8 mouse cellular contexts compared by ENCODE assay signal in genomic region chr13:49216220-49216552, GRCm38 (mm10). TPM values are rescaled to one million over a fixed set of nuclear protein-coding genes. Genes with fewer than 3 reads are reported as not detected.
DNase-seq lines count a peak whose midpoint lies in the region; ATAC-seq and TF ChIP-seq lines count a peak whose summit lies in the region.

No protein-coding gene starts in this region.

- H3K27me3 ChIP-seq in kidney, adult 2 months (replicated peaks; ENCODE audit: control insufficient read depth, insufficient read depth, low read length), result no peaks in the 10 kb centered on the region
- H3K27me3 ChIP-seq in hindbrain, embryonic 16.5 days (replicated peaks; ENCODE audit: control insufficient read depth, insufficient read depth, low read length), result peaks cover 8% of the 10 kb centered on the region; the same call in 1 of the 2 replicates
- H3K27me3 ChIP-seq in midbrain, embryonic 14.5 days (ENCODE audit: control insufficient read depth, insufficient read depth, low read length), result peaks cover 12% of the 10 kb centered on the region; the same call in 1 of the 2 replicates

- no peak; the same call in 1 of the 2 replicates for ATAC-seq in hindbrain, embryonic 16.5 days
- ATAC-seq in midbrain, embryonic 14.5 days (ENCODE audit: low FRiP score, low TSS enrichment), result no peak; the same call in 1 of the 2 replicates

- H3K4me3 ChIP-seq in kidney, adult 2 months (ENCODE audit: insufficient read depth, low read depth, low read length), result peak overlapping the region; percentile 67
- peak overlapping the region; percentile 81 for H3K4me3 ChIP-seq in brown adipose tissue, adult 24 weeks (ENCODE audit: insufficient read depth, low read depth, low read length)
- peak overlapping the region; percentile 88 for H3K4me3 ChIP-seq in hindbrain, embryonic 16.5 days (ENCODE audit: low read length)
- peak overlapping the region; percentile 73 for H3K4me3 ChIP-seq in midbrain, embryonic 14.5 days (replicated peaks; ENCODE audit: low read depth, low read length)

- H3K9me3 ChIP-seq in hindbrain, embryonic 16.5 days (ENCODE audit: control insufficient read depth, low read length), result peaks cover 3% of the 10 kb centered on the region; the same call in 1 of the 2 replicates
- no peaks in the 10 kb centered on the region for H3K9me3 ChIP-seq in midbrain, embryonic 14.5 days (ENCODE audit: control insufficient read depth, low read length)

- H3K4me2 ChIP-seq in hindbrain, embryonic 16.5 days (ENCODE audit: low read length), result peak overlapping the region; percentile 90
- H3K4me2 ChIP-seq in midbrain, embryonic 14.5 days (ENCODE audit: low read length), result peak overlapping the region; percentile 93

- H3K4me1 ChIP-seq in kidney, adult 2 months (ENCODE audit: control insufficient read depth, insufficient read depth, low read length), result peaks cover 12% of the 10 kb centered on the region; the same call in 1 of the 2 replicates
- H3K4me1 ChIP-seq in brown adipose tissue, adult 24 weeks (ENCODE audit: control insufficient read depth, insufficient read depth, insufficient read length, low read length), result peaks cover 17% of the 10 kb centered on the region
- H3K4me1 ChIP-seq in hindbrain, embryonic 16.5 days (ENCODE audit: control insufficient read depth, insufficient read depth, low read depth, low read length), result peaks cover 35% of the 10 kb centered on the region
- peaks cover 18% of the 10 kb centered on the region for H3K4me1 ChIP-seq in midbrain, embryonic 14.5 days (ENCODE audit: control insufficient read depth, insufficient read depth, low read length)

- WGBS in kidney, adult 2 months, result 3% methylated on average over 17 of the region's 17 CpGs
- WGBS in hindbrain, embryonic 16.5 days, result 2% methylated on average over 17 of the region's 17 CpGs
- 2% methylated on average over 17 of the region's 17 CpGs for WGBS in midbrain, embryonic 14.5 days

- H3K9ac ChIP-seq in hindbrain, embryonic 16.5 days (ENCODE audit: low read depth, low read length), result peak overlapping the region; percentile 87
- H3K9ac ChIP-seq in midbrain, embryonic 14.5 days (replicated peaks; ENCODE audit: low read length), result no peak overlapping the region

- TF ChIP-seq CTCF in kidney, adult 2 months (conservative IDR thresholded peaks at IDR 0.05; ENCODE audit: insufficient read depth, insufficient read length, low read depth, low read length), result no peak

- DNase-seq in kidney, adult 2 months, result no peak
- no peak for DNase-seq in kidney, postnatal 36 days
- DNase-seq in midbrain, embryonic 14.5 days, result no peak
- DNase-seq in embryo, embryonic 11 days, result no peak
- no peak for DNase-seq in cerebellum, adult 11-12 months
- no peak for DNase-seq in frontal cortex, postnatal 14 days (ENCODE audit: low spot score in 2 of 2)

- peak overlapping the region; percentile 91 for H3K27ac ChIP-seq in kidney, adult 2 months (ENCODE audit: insufficient read depth, low read depth, low read length)
- H3K27ac ChIP-seq in brown adipose tissue, adult 24 weeks (replicated peaks; ENCODE audit: low read depth, low read length), result peak overlapping the region; percentile 89
- H3K27ac ChIP-seq in hindbrain, embryonic 16.5 days (ENCODE audit: low read depth, low read length), result peak overlapping the region; percentile 16; the same call in 1 of the 2 replicates
- no peak overlapping the region for H3K27ac ChIP-seq in midbrain, embryonic 14.5 days (replicated peaks; ENCODE audit: low read depth, low read length)

- TF ChIP-seq POLR2A in kidney, adult 2 months (IDR thresholded peaks at IDR 0.05; ENCODE audit: low read depth, low read length), result no peak

- no peaks in the 10 kb centered on the region for H3K36me3 ChIP-seq in kidney, adult 2 months (ENCODE audit: control insufficient read depth, insufficient read depth, low read length)
- H3K36me3 ChIP-seq in hindbrain, embryonic 16.5 days (ENCODE audit: control insufficient read depth, insufficient read depth, low read length), result no peaks in the 10 kb centered on the region
- no peaks in the 10 kb centered on the region for H3K36me3 ChIP-seq in midbrain, embryonic 14.5 days (ENCODE audit: control insufficient read depth, insufficient read depth, low read length)

RNA-seq across cellular contexts. Expression of gene Card19, which starts 0.3 kb away (rescaled TPM):
- 108 and 124 TPM in 2 replicates for polyA plus RNA-seq in kidney, adult 2 months (2012; rRNA removed)
- 68.4 and 68.7 TPM in 2 replicates for polyA plus RNA-seq in brown adipose tissue, adult 24 weeks (2012; ENCODE audit: insufficient read depth, insufficient read length, missing spikeins)
- 37.7 and 38.8 TPM in 2 replicates for polyA plus RNA-seq in hindbrain, embryonic 16.5 days (2015; fragmentation: Nextera tagmentation; extraction: Ambion mirVana)
- polyA plus RNA-seq in midbrain, embryonic 14.5 days (2014; fragmentation: Nextera tagmentation; extraction: Ambion mirVana), result 20.6 and 24.6 TPM in 2 replicates

RNA-seq across cellular contexts. Expression of gene Ninj1, which starts 28.9 kb away (rescaled TPM):
- polyA plus RNA-seq in kidney, adult 2 months (2012; rRNA removed), result 735 and 1,000 TPM in 2 replicates
- polyA plus RNA-seq in brown adipose tissue, adult 24 weeks (2012; ENCODE audit: insufficient read depth, insufficient read length, missing spikeins), result 57.7 and 90.3 TPM in 2 replicates
- 35.5 and 40.2 TPM in 2 replicates for polyA plus RNA-seq in hindbrain, embryonic 16.5 days (2015; fragmentation: Nextera tagmentation; extraction: Ambion mirVana)
- 15.3 and 22.0 TPM in 2 replicates for polyA plus RNA-seq in midbrain, embryonic 14.5 days (2014; fragmentation: Nextera tagmentation; extraction: Ambion mirVana)

RNA-seq across cellular contexts. Expression of gene Susd3, which starts 32.3 kb away (rescaled TPM):
- polyA plus RNA-seq in kidney, adult 2 months (2012; rRNA removed), result 50.1 and 62.3 TPM in 2 replicates
- polyA plus RNA-seq in brown adipose tissue, adult 24 weeks (2012; ENCODE audit: insufficient read depth, insufficient read length, missing spikeins), result 1.3 TPM in 1 of 2 replicates, not detected in the other
- 0.56 and 0.85 TPM in 2 replicates for polyA plus RNA-seq in hindbrain, embryonic 16.5 days (2015; fragmentation: Nextera tagmentation; extraction: Ambion mirVana)
- 0.32 and 1.1 TPM in 2 replicates for polyA plus RNA-seq in midbrain, embryonic 14.5 days (2014; fragmentation: Nextera tagmentation; extraction: Ambion mirVana)

Comparison
In these comparisons a context has a peak if more than half of its experiments do, and no peak if none do; other contexts are left out.
1. RNA of gene Susd3, which starts 32.3 kb away (polyA plus RNA-seq): 50.1 to 62.3 TPM in kidney, adult 2 months; 1.3 TPM in brown adipose tissue, adult 24 weeks, 0.56 to 0.85 TPM in hindbrain, embryonic 16.5 days and 0.32 to 1.1 TPM in midbrain, embryonic 14.5 days; every median in the first group is over 10 times any median in the second.
2. Peak in every context shown above with its lines, with median percentiles within 50 percentile points of each other: H3K4me3 ChIP-seq.